Mouse (Mus musculus): ENCODE measurements at regions not wholly inside any gene's neighbourhood (a gene's known extent, or its start where the extent isn't known, plus 50 kb on each side); places are given as distances from the start of the nearest gene placed in this dataset.

DNA sequence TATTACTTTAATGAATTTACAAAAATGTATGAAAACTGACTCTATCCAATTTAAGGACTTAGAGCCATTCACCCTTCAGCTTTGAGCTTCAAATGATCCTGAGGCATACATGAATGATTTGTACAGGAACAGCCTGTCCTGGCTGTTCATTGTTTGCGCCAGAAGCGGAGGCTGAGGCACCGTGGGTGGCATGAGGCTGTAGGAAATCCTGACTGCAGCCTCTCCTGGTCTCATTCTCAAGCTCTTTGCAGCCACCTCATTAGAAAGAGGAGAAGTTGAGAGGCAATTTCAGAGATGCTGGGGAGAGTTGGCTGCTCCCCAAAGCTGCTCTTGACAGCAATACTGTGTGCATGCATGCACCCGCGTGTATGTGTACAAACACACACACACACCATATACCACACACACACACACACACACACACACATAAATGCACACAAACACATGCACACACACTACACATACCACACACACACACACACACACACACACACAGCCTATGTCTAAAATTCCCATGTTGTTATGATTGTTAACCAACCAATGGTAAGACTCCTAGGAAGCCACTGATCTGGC is 434.9 kb upstream of the Btbd3 start:
- Histone ChIP-seq H3K27ac (ENCODE audit: low read depth, low read length) (no peak overlapping the region), H3K36me3 (ENCODE audit: control insufficient read depth, insufficient read depth, low read length) (no peaks in the 10 kb centered on the region)
- ATAC-seq (ENCODE audit: low FRiP score, low TSS enrichment) = no peak

DNA sequence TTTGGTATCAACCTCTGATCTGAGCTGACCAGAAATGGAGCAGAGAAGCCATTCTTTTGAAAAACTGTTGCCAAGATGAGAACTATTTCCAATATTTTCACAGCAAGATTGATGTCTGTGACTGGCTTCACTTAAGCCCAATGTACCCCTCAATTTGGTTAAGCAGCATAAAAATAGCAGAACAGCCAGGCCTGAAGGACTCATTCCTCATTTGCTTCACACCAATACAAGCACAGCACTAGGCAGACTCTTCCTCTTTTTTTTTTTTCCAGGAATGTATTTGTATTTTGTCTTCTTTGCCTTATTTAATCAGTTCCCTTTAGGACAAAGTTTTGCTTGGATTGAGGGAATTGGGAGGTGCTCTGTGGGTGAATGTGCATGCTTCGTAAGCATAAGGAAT is 441.4 kb upstream of the Btbd3 start:
- Histone ChIP-seq H3K4me1 (ENCODE audit: control insufficient read depth, insufficient read depth, low read length) (no peaks in the 10 kb centered on the region), H3K9ac (ENCODE audit: low read depth, low read length) (no peak overlapping the region), H3K27me3 (ENCODE audit: control insufficient read depth, insufficient read depth, low read length) (no peaks in the 10 kb centered on the region), H3K4me2 (replicated peaks; ENCODE audit: low read depth, low read length) (no peak overlapping the region), H3K9me3 (ENCODE audit: control insufficient read depth, low read length) (no peaks in the 10 kb centered on the region), H3K4me3 (ENCODE audit: low read length) (no peak overlapping the region), H3K36me3 (ENCODE audit: control insufficient read depth, insufficient read depth, low read length) (no peaks in the 10 kb centered on the region), H3K27ac (ENCODE audit: low read depth, low read length) (no peak overlapping the region)
- WGBS = 98% methylated on average over 1 of the region's 1 CpGs
- no peak for ATAC-seq (ENCODE audit: low FRiP score, low TSS enrichment)

More for the DNA sequence above, 434.9 kb upstream of the Btbd3 start:
- Histone ChIP-seq H3K4me3 (ENCODE audit: low read length) (no peak overlapping the region), H3K4me1 (ENCODE audit: control insufficient read depth, insufficient read depth, low read length) (no peaks in the 10 kb centered on the region), H3K27me3 (ENCODE audit: control insufficient read depth, insufficient read depth, low read length) (no peaks in the 10 kb centered on the region), H3K9ac (ENCODE audit: low read depth, low read length) (no peak overlapping the region), H3K4me2 (replicated peaks; ENCODE audit: low read depth, low read length) (no peak overlapping the region), H3K9me3 (ENCODE audit: control insufficient read depth, low read length) (no peaks in the 10 kb centered on the region)
- WGBS = 83% methylated on average over 5 of the region's 5 CpGs

DNA sequence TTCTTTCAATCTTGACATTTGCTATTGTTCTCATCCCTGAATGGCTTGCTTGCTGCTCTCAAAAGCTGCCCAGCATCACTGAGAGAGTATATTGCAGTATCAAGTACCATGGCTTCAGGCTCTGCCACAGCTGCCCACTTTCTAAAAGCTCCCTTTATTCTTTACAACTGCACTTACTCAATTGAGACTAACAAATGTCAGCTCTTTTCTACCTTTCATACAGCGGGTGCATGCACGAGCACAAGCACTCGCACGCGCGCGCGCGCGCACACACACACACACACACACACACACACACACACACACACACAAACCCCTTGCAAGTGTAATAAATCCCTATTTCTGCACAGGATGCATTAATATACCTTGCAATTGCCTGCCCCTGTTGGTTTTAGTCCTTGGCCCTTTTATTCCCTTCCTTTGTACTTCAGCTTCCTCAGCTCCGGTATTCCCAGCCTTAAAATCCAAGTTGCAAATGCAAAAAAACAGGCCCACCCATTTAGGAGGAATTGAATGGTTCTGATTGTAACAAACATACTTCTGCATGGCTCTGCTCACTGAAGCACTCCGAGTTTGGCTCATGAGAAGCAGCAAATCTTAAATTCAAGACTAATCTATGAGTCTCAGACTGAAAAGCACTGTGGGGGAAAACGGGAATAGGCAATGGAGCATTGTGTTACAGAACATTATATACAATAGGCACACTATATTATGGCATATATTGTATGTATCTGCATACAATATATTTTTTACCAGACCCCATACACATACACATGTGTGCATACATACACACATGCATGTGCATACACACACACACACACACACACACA is 447.7 kb upstream of the Btbd3 start:
- Histone ChIP-seq H3K27ac (ENCODE audit: low read depth, low read length) (no peak overlapping the region), H3K36me3 (ENCODE audit: control insufficient read depth, insufficient read depth, low read length) (no peaks in the 10 kb centered on the region), H3K4me3 (ENCODE audit: low read length) (no peak overlapping the region), H3K9ac (ENCODE audit: low read depth, low read length) (no peak overlapping the region), H3K9me3 (ENCODE audit: control insufficient read depth, low read length) (no peaks in the 10 kb centered on the region), H3K4me1 (ENCODE audit: control insufficient read depth, insufficient read depth, low read length) (no peaks in the 10 kb centered on the region), H3K27me3 (ENCODE audit: control insufficient read depth, insufficient read depth, low read length) (no peaks in the 10 kb centered on the region), H3K4me2 (replicated peaks; ENCODE audit: low read depth, low read length) (no peak overlapping the region)
- no peak for ATAC-seq (ENCODE audit: low FRiP score, low TSS enrichment)
- 93% methylated on average over 13 of the region's 13 CpGs for WGBS

DNA sequence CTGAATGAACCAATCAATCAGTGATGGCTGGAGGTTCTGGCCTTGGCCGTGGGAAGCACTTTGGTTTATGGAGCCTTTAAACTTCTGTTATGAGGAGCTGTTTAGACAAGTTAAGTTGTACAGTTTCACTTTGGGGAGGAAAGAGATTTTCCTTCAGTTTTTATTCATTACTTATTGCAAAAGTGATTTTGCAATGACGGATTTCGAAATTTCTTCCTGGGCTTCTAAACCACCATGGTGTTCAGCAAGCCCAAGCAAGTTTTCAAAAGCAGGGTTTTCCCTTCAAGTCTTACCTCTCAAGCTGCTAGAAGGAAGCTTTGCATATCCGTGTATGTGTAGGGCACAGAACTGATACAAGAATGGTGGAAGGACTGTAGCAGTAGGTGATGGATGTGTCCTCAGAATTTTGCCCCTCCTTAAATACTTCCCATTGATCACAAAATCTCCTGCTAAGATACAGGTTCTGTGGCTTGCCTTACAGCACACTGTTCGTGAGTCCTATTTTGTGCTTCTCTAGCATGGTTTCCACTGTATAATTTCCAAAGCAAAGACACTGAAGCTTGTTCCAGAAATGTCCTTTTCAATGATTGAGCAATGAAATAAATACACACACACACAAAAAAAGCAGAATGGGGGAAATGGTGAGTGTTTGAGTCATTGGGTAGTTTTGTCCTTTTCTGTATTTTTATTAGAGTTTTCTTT is 448.6 kb upstream of the Btbd3 start:
- Histone ChIP-seq H3K9ac (ENCODE audit: low read depth, low read length) (no peak overlapping the region), H3K9me3 (ENCODE audit: control insufficient read depth, low read length) (no peaks in the 10 kb centered on the region), H3K27me3 (ENCODE audit: control insufficient read depth, insufficient read depth, low read length) (no peaks in the 10 kb centered on the region), H3K4me3 (ENCODE audit: low read length) (no peak overlapping the region), H3K27ac (ENCODE audit: low read depth, low read length) (no peak overlapping the region), H3K4me1 (ENCODE audit: control insufficient read depth, insufficient read depth, low read length) (no peaks in the 10 kb centered on the region), H3K4me2 (replicated peaks; ENCODE audit: low read depth, low read length) (no peak overlapping the region), H3K36me3 (ENCODE audit: control insufficient read depth, insufficient read depth, low read length) (no peaks in the 10 kb centered on the region)
- no peak for ATAC-seq (ENCODE audit: low FRiP score, low TSS enrichment)
- WGBS = 77% methylated on average over 5 of the region's 5 CpGs

DNA sequence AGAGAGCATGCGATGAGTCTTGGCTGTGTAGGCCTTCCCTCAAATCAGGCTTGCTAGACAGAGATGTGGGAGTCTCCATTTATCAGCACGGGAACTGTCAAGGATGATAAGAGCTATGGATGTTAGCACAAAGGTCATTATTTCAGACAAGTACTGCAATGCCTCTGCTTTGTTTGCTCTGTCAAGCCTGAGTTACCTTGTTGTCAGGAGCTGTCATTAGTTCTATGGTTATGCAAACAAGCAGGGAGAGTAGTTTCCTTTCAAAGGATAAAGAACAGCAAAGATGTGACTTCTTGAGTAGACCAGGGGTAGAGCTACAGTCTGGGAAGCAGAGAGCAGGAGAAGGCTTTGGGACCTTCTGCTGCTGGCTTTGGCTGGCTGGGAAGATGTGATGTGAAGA is 461.5 kb upstream of the Btbd3 start:
- Histone ChIP-seq H3K4me3 (ENCODE audit: low read length) (no peak overlapping the region), H3K4me1 (ENCODE audit: control insufficient read depth, insufficient read depth, low read length) (no peaks in the 10 kb centered on the region), H3K9me3 (ENCODE audit: control insufficient read depth, low read length) (no peaks in the 10 kb centered on the region), H3K4me2 (replicated peaks; ENCODE audit: low read depth, low read length) (no peak overlapping the region), H3K27me3 (ENCODE audit: control insufficient read depth, insufficient read depth, low read length) (no peaks in the 10 kb centered on the region), H3K36me3 (ENCODE audit: control insufficient read depth, insufficient read depth, low read length) (no peaks in the 10 kb centered on the region), H3K9ac (ENCODE audit: low read depth, low read length) (no peak overlapping the region), H3K27ac (ENCODE audit: low read depth, low read length) (no peak overlapping the region)
- 34% methylated on average over 2 of the region's 2 CpGs for WGBS
- 0 out of 2 replicates have a peak, but pooled peaks have one; percentile 32 for ATAC-seq (ENCODE audit: low FRiP score, low TSS enrichment)

DNA sequence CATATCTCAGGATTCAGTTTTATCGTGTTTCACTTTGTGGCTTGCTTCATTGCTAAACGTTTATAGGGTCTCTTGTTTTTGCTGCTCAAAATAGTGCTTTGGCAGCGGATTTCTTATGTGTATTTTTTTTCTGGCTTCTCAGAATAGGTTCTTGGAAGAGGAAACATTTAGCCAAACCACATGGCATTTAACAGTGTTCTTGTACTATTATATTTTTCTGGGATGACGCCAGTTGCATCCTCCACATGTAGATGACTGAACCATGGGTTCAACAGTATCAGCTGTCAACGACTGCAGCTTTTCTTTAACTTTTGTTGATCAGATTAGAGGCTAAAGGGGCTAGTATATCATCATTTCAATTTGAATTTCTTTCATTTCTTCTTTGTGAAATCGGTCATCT is 472.3 kb upstream of the Btbd3 start:
- Histone ChIP-seq H3K27me3 (ENCODE audit: control insufficient read depth, insufficient read depth, low read length) (no peaks in the 10 kb centered on the region), H3K36me3 (ENCODE audit: control insufficient read depth, insufficient read depth, low read length) (no peaks in the 10 kb centered on the region), H3K9me3 (ENCODE audit: control insufficient read depth, low read length) (no peaks in the 10 kb centered on the region), H3K4me2 (replicated peaks; ENCODE audit: low read depth, low read length) (no peak overlapping the region), H3K4me1 (ENCODE audit: control insufficient read depth, insufficient read depth, low read length) (no peaks in the 10 kb centered on the region), H3K9ac (ENCODE audit: low read depth, low read length) (no peak overlapping the region), H3K27ac (ENCODE audit: low read depth, low read length) (no peak overlapping the region), H3K4me3 (ENCODE audit: low read length) (no peak overlapping the region)
- ATAC-seq (ENCODE audit: low FRiP score, low TSS enrichment) = no peak
- WGBS = 84% methylated on average over 6 of the region's 6 CpGs

DNA sequence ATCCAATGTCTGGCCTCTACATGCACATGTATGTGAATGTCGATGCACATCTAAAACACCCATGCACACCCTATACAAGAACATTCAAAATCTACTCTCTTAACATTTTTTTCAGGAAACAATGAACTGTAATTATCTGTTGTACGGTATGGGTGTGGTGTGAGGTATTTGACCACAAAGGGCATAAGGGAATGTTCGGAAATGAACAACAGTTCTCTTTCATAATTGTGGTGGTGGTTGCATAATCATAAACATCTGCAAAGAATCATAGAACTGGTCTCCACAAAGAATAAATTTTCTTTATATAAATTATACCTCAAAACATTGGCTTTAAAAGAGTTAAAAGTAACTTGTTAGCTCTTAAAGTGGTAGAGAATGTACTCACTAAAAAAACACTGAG is 478.9 kb upstream of the Btbd3 start:
- Histone ChIP-seq H3K4me1 (ENCODE audit: control insufficient read depth, insufficient read depth, low read length) (no peaks in the 10 kb centered on the region), H3K27me3 (ENCODE audit: control insufficient read depth, insufficient read depth, low read length) (no peaks in the 10 kb centered on the region), H3K4me3 (ENCODE audit: low read length) (no peak overlapping the region), H3K9ac (ENCODE audit: low read depth, low read length) (no peak overlapping the region), H3K4me2 (replicated peaks; ENCODE audit: low read depth, low read length) (no peak overlapping the region), H3K9me3 (ENCODE audit: control insufficient read depth, low read length) (no peaks in the 10 kb centered on the region), H3K36me3 (ENCODE audit: control insufficient read depth, insufficient read depth, low read length) (no peaks in the 10 kb centered on the region), H3K27ac (ENCODE audit: low read depth, low read length) (no peak overlapping the region)
- WGBS = 94% methylated on average over 3 of the region's 3 CpGs
- no peak for ATAC-seq (ENCODE audit: low FRiP score, low TSS enrichment)

DNA sequence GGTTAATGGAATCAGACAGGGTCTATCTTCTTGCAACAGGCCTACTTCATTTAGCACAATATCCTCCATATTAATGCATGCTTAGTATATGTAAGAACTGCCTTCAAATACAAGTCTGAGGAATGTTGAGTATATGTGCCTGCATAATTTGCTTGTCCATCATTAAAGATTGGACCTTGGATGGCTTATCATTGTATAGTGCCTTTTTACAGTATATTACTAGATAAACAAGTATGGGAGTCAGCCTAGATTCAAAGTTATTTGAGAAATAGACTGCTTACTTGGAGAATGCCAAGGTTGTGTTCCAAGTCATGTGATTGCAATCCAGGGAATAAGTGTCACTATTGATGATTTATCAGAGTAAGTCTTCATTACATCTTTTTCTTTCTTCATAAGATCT is 491.6 kb upstream of the Btbd3 start:
- no peak overlapping the region for H3K4me3 ChIP-seq (ENCODE audit: low read length)
- no peaks in the 10 kb centered on the region for H3K9me3 ChIP-seq (ENCODE audit: control insufficient read depth, low read length)
- H3K27ac ChIP-seq (ENCODE audit: low read depth, low read length) = no peak overlapping the region
- ATAC-seq (ENCODE audit: low FRiP score, low TSS enrichment) = no peak
- no peaks in the 10 kb centered on the region for H3K36me3 ChIP-seq (ENCODE audit: control insufficient read depth, insufficient read depth, low read length)
- H3K4me2 ChIP-seq (replicated peaks; ENCODE audit: low read depth, low read length) = no peak overlapping the region
- no peaks in the 10 kb centered on the region for H3K4me1 ChIP-seq (ENCODE audit: control insufficient read depth, insufficient read depth, low read length)
- no peak overlapping the region for H3K9ac ChIP-seq (ENCODE audit: low read depth, low read length)
- H3K27me3 ChIP-seq (ENCODE audit: control insufficient read depth, insufficient read depth, low read length) = no peaks in the 10 kb centered on the region

DNA sequence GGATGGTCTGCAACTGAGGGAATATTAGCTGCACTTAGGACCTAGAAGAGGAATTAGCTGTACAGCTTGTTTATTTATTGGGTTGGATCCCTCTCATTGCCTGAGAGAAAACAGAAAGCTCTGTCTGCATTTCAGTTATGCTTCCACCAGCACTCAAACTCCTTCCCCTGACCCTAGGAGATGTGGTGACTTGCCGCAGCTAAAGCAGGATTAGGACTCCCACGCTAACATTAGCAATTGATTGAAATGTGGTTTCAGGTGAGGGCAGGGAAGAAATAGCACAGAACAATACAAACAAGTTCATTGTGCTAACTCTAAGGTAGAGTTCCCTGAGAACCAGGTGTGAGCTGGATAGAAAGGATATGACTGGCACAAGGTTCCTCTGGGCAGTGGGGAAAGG is 496.9 kb upstream of the Btbd3 start:
- Histone ChIP-seq H3K4me2 (replicated peaks; ENCODE audit: low read depth, low read length) (no peak overlapping the region), H3K27ac (ENCODE audit: low read depth, low read length) (no peak overlapping the region), H3K9me3 (ENCODE audit: control insufficient read depth, low read length) (no peaks in the 10 kb centered on the region), H3K4me1 (ENCODE audit: control insufficient read depth, insufficient read depth, low read length) (no peaks in the 10 kb centered on the region), H3K9ac (ENCODE audit: low read depth, low read length) (no peak overlapping the region), H3K4me3 (ENCODE audit: low read length) (no peak overlapping the region), H3K36me3 (ENCODE audit: control insufficient read depth, insufficient read depth, low read length) (no peaks in the 10 kb centered on the region), H3K27me3 (ENCODE audit: control insufficient read depth, insufficient read depth, low read length) (no peaks in the 10 kb centered on the region)
- no peak for ATAC-seq (ENCODE audit: low FRiP score, low TSS enrichment)
- 79% methylated on average over 2 of the region's 2 CpGs for WGBS

All from kidney, embryonic 14.5 days (tissue).